Mouse (Mus musculus) heart, adult 2 months (tissue): ENCODE data around the gene P4ha1. TPM values are rescaled to one million over a fixed set of nuclear protein-coding genes. Genes with fewer than 3 reads are reported as not detected.
"Not testable (repeated sequence)": the region's sequence is repeated elsewhere in the genome, so short reads cannot be mapped to it uniquely, and the experiment has no call there.

ENCODE experiments used
- DNase-seq, 2 experiments: peaks; one replicate each; pipeline ENCODE4 v3.0.0; 2021
- H3K27ac ChIP-seq: fragments of 200-600 bp; 2 replicates; pipeline ENCODE4 v1.8.1; 2022
- H3K27me3 ChIP-seq: fragments of 200-500 bp; 2 replicates; pipeline ENCODE4 v1.6.1; 2012; ENCODE audit warnings: mild to moderate bottlenecking, low read length, inconsistent platforms, mixed read lengths; ENCODE audit not compliant: control insufficient read depth, insufficient read depth
- H3K36me3 ChIP-seq: fragments of 200-500 bp; 2 replicates; pipeline ENCODE4 v1.6.1; 2012; ENCODE audit warnings: low read length, inconsistent platforms; ENCODE audit not compliant: control insufficient read depth, insufficient read depth
- H3K4me1 ChIP-seq: fragments of 200-500 bp; 2 replicates; pipeline ENCODE4 v1.6.1; 2011; ENCODE audit warnings: low read length; ENCODE audit not compliant: control insufficient read depth, insufficient read depth
- H3K4me3 ChIP-seq: fragments of 200-600 bp; 2 replicates; pipeline ENCODE4 v1.8.1; 2022
- H3K79me2 ChIP-seq: fragments of 200-500 bp; replicated peaks from 2 replicates; pipeline ENCODE4 v1.6.1; 2012; ENCODE audit warnings: mild to moderate bottlenecking, inconsistent platforms, low read length, moderate library complexity, mixed read lengths; ENCODE audit not compliant: control insufficient read depth, insufficient read depth
- H3K9ac ChIP-seq: fragments of 200-500 bp; 2 replicates; pipeline ENCODE4 v1.6.1; 2012; ENCODE audit warnings: low read depth, mild to moderate bottlenecking, control low read depth, inconsistent platforms, low read length, mixed read lengths
- CTCF ChIP-seq: fragments of 200-600 bp; IDR thresholded peaks from 2 replicates; pipeline ENCODE4 v1.8.1; 2022; ENCODE audit warnings: antibody characterized with exemption, mild to moderate bottlenecking, moderate library complexity
- EP300 ChIP-seq: fragments of 200-500 bp; IDR thresholded peaks from 2 replicates; pipeline ENCODE4 v1.6.1; 2011; ENCODE audit warnings: low read depth, low read length, control low read depth; ENCODE audit not compliant: insufficient read depth
- POLR2A ChIP-seq: fragments of 200-500 bp; IDR thresholded peaks from 2 replicates; pipeline ENCODE4 v1.6.1; 2011; ENCODE audit warnings: mild to moderate bottlenecking, low read depth, low read length, control low read depth; ENCODE audit not compliant: insufficient read depth
- WGBS: fragments of 180-500 bp; shearing (Covaris S2); methylation state at CpG from one replicate; pipeline ENCODE4 v1.1.7; 2018; 5-methylcytosine and 5-hydroxymethylcytosine counted together
- intact Hi-C: fragments of 180-260 bp; cut with DNase I; formaldehyde crosslinking; loops from one replicate; pipeline ENCODE4 v1.15.1; 2025
- polyA plus RNA-seq: library from polyadenylated mRNA; depleted of rRNA; stranded (reverse); fragments of >200 nt; gene quantifications from 2 replicates; pipeline ENCODE4 v1.2.3, GENCODE M21; 2012
- total RNA-seq, 2 experiments: library from RNA; stranded (reverse); gene quantifications; 2 replicates each; pipeline ENCODE4 v1.2.3; 2021

Gene P4ha1
- total and polyA plus RNA-seq, 3 experiments, result 14.8 to 48.0 (median 42.4) TPM

- Histone ChIP-seq H3K4me3 (no peak overlapping the region), H3K9ac (no peak overlapping the region), H3K79me2 (no peaks in the 10 kb centered on the region), H3K27ac (no peak overlapping the region), H3K27me3 (no peaks in the 10 kb centered on the region), H3K4me1 (no peaks in the 10 kb centered on the region; the same call in 1 of the 2 replicates), H3K36me3 (no peaks in the 10 kb centered on the region)
- no peak for DNase-seq
- WGBS, result 41% methylated on average over 2 of the region's 2 CpGs
- no peak for TF ChIP-seq EP300
- no peak for TF ChIP-seq POLR2A
- TF ChIP-seq CTCF, result no peak
- intact Hi-C loops, result no loop called here
These were observed 57.3 kb downstream of the P4ha1 start for GRCm38 (mm10) chr10:59380411-59380821.

- H3K36me3 ChIP-seq, intact Hi-C loops, H3K27me3 ChIP-seq, DNase-seq, H3K4me3 ChIP-seq, H3K9ac ChIP-seq, H3K4me1 ChIP-seq, H3K27ac ChIP-seq, H3K79me2 ChIP-seq: not testable (repeated sequence)
- 94% methylated on average over 7 of the region's 10 CpGs for WGBS
These were observed 58.5 kb downstream of the P4ha1 start for GRCm38 (mm10) chr10:59381563-59381962.

- H3K4me3 ChIP-seq, result no peak overlapping the region
- H3K27me3 ChIP-seq, result no peaks in the 10 kb centered on the region
- TF ChIP-seq CTCF (no peak), EP300 (no peak), POLR2A (no peak)
- intact Hi-C loops, result no loop called here
- no peak overlapping the region for H3K27ac ChIP-seq
- no peaks in the 10 kb centered on the region for H3K79me2 ChIP-seq
- no peaks in the 10 kb centered on the region for H3K4me1 ChIP-seq
- no peak for DNase-seq
- H3K9ac ChIP-seq, result no peak overlapping the region
- WGBS, result 88% methylated on average over 8 of the region's 8 CpGs
- H3K36me3 ChIP-seq, result no peaks in the 10 kb centered on the region
These were observed 63.9 kb downstream of the P4ha1 start for GRCm38 (mm10) chr10:59386951-59387350.

DNA sequence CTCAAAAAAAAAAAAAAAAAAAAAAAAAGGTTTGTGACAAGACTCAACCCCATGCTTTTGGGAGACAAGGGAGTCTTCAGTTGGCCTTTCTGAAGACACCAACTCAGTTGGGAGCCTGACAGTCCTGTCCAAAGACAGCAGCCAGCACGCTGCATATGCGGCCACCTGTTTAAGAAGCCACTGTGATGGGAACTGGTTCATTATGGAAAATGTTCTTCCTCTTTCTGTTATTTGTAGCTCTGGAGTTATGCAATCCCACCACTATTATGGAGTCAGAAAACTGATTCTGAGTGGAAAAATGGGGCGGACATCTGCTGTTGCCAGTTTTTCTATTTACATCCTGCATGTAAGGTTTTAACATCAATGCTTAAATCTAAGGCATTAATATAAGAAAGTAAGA lies 66.6 kb downstream of the P4ha1 start:
- intact Hi-C loops, result no loop called here
- 92% methylated on average over 3 of the region's 3 CpGs for WGBS

GRCm38 (mm10) chr10:59391907-59392306 lies 68.8 kb downstream of the P4ha1 start:
- Histone ChIP-seq H3K4me3 (no peak overlapping the region), H3K9ac (no peak overlapping the region), H3K79me2 (no peaks in the 10 kb centered on the region), H3K4me1 (no peaks in the 10 kb centered on the region), H3K36me3 (no peaks in the 10 kb centered on the region), H3K27ac (no peak overlapping the region), H3K27me3 (no peaks in the 10 kb centered on the region)
- intact Hi-C loops, result no loop called here
- WGBS, result 8% methylated on average over 4 of the region's 4 CpGs
- TF ChIP-seq POLR2A (no peak), CTCF (no peak), EP300 (no peak)
- no peak for DNase-seq

More for the DNA sequence above, 66.6 kb downstream of the P4ha1 start:
- no peak for TF ChIP-seq POLR2A
- TF ChIP-seq EP300, result no peak
- no peak for TF ChIP-seq CTCF
- Histone ChIP-seq H3K36me3 (no peaks in the 10 kb centered on the region), H3K27ac (no peak overlapping the region), H3K9ac (no peak overlapping the region), H3K4me3 (no peak overlapping the region), H3K4me1 (no peaks in the 10 kb centered on the region), H3K79me2 (no peaks in the 10 kb centered on the region), H3K27me3 (no peaks in the 10 kb centered on the region)
- DNase-seq, result no peak

- intact Hi-C loops, H3K36me3 ChIP-seq, H3K79me2 ChIP-seq, DNase-seq, H3K9ac ChIP-seq, H3K27ac ChIP-seq, H3K4me1 ChIP-seq, H3K27me3 ChIP-seq, H3K4me3 ChIP-seq: not testable (repeated sequence)
- 92% methylated on average over 12 of the region's 25 CpGs for WGBS
These were observed 72.4 kb downstream of the P4ha1 start, which contains the start of gene Gm10273 for GRCm38 (mm10) chr10:59395461-59395860. Gm10273 (plus strand) TSS chr10:59395632.
